Mouse (Mus musculus): ENCODE results near the gene Smok2a.
"Not testable (repeated sequence)": the region's sequence is repeated elsewhere in the genome, so short reads cannot be mapped to it uniquely, and the experiment has no call there.

GRCm38 (mm10) chr17:13184514-13184913, 36.5 kb upstream of the Smok2a start:
- TF ChIP-seq CTCF (IDR thresholded peaks at IDR 0.05; ENCODE audit: low read depth, low read length); POLR2A (IDR thresholded peaks at IDR 0.05; ENCODE audit: insufficient read depth, low read length); EP300 (IDR thresholded peaks at IDR 0.05; ENCODE audit: insufficient read depth, low read depth, low read length): not testable (repeated sequence)

Data from ES-Bruce4 (cell line).